Mouse (Mus musculus) embryonic facial prominence, embryonic 10.5 days (tissue): ENCODE data around the gene Gdpd3. TPM values are rescaled to one million over a fixed set of nuclear protein-coding genes. Genes with fewer than 3 reads are reported as not detected.
"Not testable (repeated sequence)": the region's sequence is repeated elsewhere in the genome, so short reads cannot be mapped to it uniquely, and the experiment has no call there.

Experiments used
- DNase-seq: peaks from one replicate; pipeline ENCODE4 v3.0.0-alpha.2; 2017; ENCODE audit warnings: low spot score
- H3K27ac ChIP-seq: fragments of 300-500 bp; sonication (generic); replicated peaks from 2 replicates; pipeline ENCODE4 v1.5.1; 2016; ENCODE audit warnings: mild to moderate bottlenecking
- H3K27me3 ChIP-seq: fragments of 300-500 bp; sonication (generic); replicated peaks from 2 replicates; pipeline ENCODE4 v1.6.1; 2016; ENCODE audit warnings: low read depth, mild to moderate bottlenecking; ENCODE audit not compliant: poor library complexity, severe bottlenecking
- H3K36me3 ChIP-seq: fragments of 300-500 bp; sonication (generic); replicated peaks from 2 replicates; pipeline ENCODE4 v1.6.1; 2016; ENCODE audit warnings: mild to moderate bottlenecking, moderate library complexity
- H3K4me1 ChIP-seq: fragments of 300-500 bp; sonication (generic); 2 replicates; pipeline ENCODE4 v1.6.1; 2016
- H3K4me3 ChIP-seq: fragments of 300-500 bp; sonication (generic); 2 replicates; pipeline ENCODE4 v1.5.1; 2016; ENCODE audit warnings: mild to moderate bottlenecking, moderate library complexity
- H3K9me3 ChIP-seq: fragments of 300-500 bp; sonication (generic); 2 replicates; pipeline ENCODE4 v1.6.1; 2016; ENCODE audit warnings: mild to moderate bottlenecking
- WGBS: fragments of 180-500 bp; shearing (Covaris S2); methylation state at CpG from one replicate; pipeline ENCODE4 v1.1.7; 2016; 5-methylcytosine and 5-hydroxymethylcytosine counted together
- polyA plus RNA-seq: library from polyadenylated mRNA; unstranded; fragments of >200 nt; fragmentation: Nextera tagmentation; extraction: Ambion mirVana; gene quantifications from 2 replicates; pipeline ENCODE4 v1.2.1, GENCODE M21; 2016

Gdpd3 gene
- 0.96 and 1.8 TPM in 2 replicates for polyA plus RNA-seq

GRCm38 (mm10) chr7:126766201-126766600, at the start of gene Gdpd3:
Gdpd3 (plus strand) TSS chr7:126766334.
- no peak for DNase-seq
- no peak within 1 kb of the TSS for H3K27ac ChIP-seq
- no peaks in the 10 kb centered on the region for H3K27me3 ChIP-seq
- peaks cover 23% of the 10 kb centered on the region for H3K4me1 ChIP-seq
- peaks cover 97% of the 10 kb centered on the region for H3K36me3 ChIP-seq
- 92% methylated on average over 16 of the region's 16 CpGs for WGBS
- no peak within 1 kb of the TSS for H3K4me3 ChIP-seq
- no peaks in the 10 kb centered on the region for H3K9me3 ChIP-seq

GRCm38 (mm10) chr7:126717566-126717965, 48.6 kb upstream of the Gdpd3 start:
- no peaks in the 10 kb centered on the region for H3K4me1 ChIP-seq
- peaks cover 2% of the 10 kb centered on the region; the same call in 1 of the 2 replicates for H3K9me3 ChIP-seq
- 90% methylated on average over 3 of the region's 3 CpGs for WGBS
- H3K4me3 ChIP-seq, result no peak overlapping the region
- H3K27me3 ChIP-seq, result no peaks in the 10 kb centered on the region
- H3K36me3 ChIP-seq, result no peaks in the 10 kb centered on the region
- H3K27ac ChIP-seq, result no peak overlapping the region
- DNase-seq, result no peak

GRCm38 (mm10) chr7:126718787-126719337, 47.3 kb upstream of the Gdpd3 start:
- no peak overlapping the region for H3K4me3 ChIP-seq
- no peaks in the 10 kb centered on the region for H3K4me1 ChIP-seq
- no peak overlapping the region for H3K27ac ChIP-seq
- H3K27me3 ChIP-seq, result no peaks in the 10 kb centered on the region
- DNase-seq, result no peak
- WGBS, result 93% methylated on average over 5 of the region's 5 CpGs
- H3K36me3 ChIP-seq, result no peaks in the 10 kb centered on the region
- peaks cover 2% of the 10 kb centered on the region; the same call in 1 of the 2 replicates for H3K9me3 ChIP-seq

GRCm38 (mm10) chr7:126721635-126722034, 44.5 kb upstream of the Gdpd3 start:
- H3K9me3 ChIP-seq, result peaks cover 2% of the 10 kb centered on the region; the same call in 1 of the 2 replicates
- H3K4me3 ChIP-seq, result no peak overlapping the region
- no peaks in the 10 kb centered on the region for H3K36me3 ChIP-seq
- WGBS, result 92% methylated on average over 13 of the region's 13 CpGs
- H3K27ac ChIP-seq, result no peak overlapping the region
- H3K4me1 ChIP-seq, result no peaks in the 10 kb centered on the region
- no peaks in the 10 kb centered on the region for H3K27me3 ChIP-seq
- no peak for DNase-seq

GRCm38 (mm10) chr7:126725077-126725476, 41.1 kb upstream of the Gdpd3 start:
- no peak overlapping the region for H3K4me3 ChIP-seq
- H3K4me1 ChIP-seq, result no peaks in the 10 kb centered on the region
- no peak overlapping the region for H3K27ac ChIP-seq
- no peaks in the 10 kb centered on the region for H3K36me3 ChIP-seq
- peaks cover 2% of the 10 kb centered on the region; the same call in 1 of the 2 replicates for H3K9me3 ChIP-seq
- no peak for DNase-seq
- WGBS, result 73% methylated on average over 3 of the region's 3 CpGs
- H3K27me3 ChIP-seq, result no peaks in the 10 kb centered on the region

GRCm38 (mm10) chr7:126725667-126726066, 40.5 kb upstream of the Gdpd3 start:
- H3K4me1 ChIP-seq, result no peaks in the 10 kb centered on the region
- peaks cover 2% of the 10 kb centered on the region; the same call in 1 of the 2 replicates for H3K9me3 ChIP-seq
- no peaks in the 10 kb centered on the region for H3K36me3 ChIP-seq
- no peak overlapping the region for H3K27ac ChIP-seq
- no peak for DNase-seq
- no peaks in the 10 kb centered on the region for H3K27me3 ChIP-seq
- H3K4me3 ChIP-seq, result no peak overlapping the region
- 83% methylated on average over 5 of the region's 5 CpGs for WGBS

- H3K27ac ChIP-seq, H3K36me3 ChIP-seq, H3K4me3 ChIP-seq, DNase-seq, H3K9me3 ChIP-seq, H3K4me1 ChIP-seq, H3K27me3 ChIP-seq: not testable (repeated sequence)
- 84% methylated on average over 4 of the region's 4 CpGs for WGBS
Observed at GRCm38 (mm10) chr7:126730256-126730789, 35.8 kb upstream of the Gdpd3 start.

- Histone ChIP-seq H3K27ac (no peak overlapping the region), H3K36me3 (no peaks in the 10 kb centered on the region), H3K27me3 (no peaks in the 10 kb centered on the region), H3K9me3 (no peaks in the 10 kb centered on the region), H3K4me3 (no peak overlapping the region), H3K4me1 (0 out of 2 replicates have a peak, but pooled peaks cover 3% of the 10 kb centered on the region)
- 79% methylated on average over 8 of the region's 8 CpGs for WGBS
- no peak for DNase-seq
Observed at GRCm38 (mm10) chr7:126736122-126736521, 30.0 kb upstream of the Gdpd3 start.

- H3K36me3 ChIP-seq, result no peaks in the 10 kb centered on the region
- no peaks in the 10 kb centered on the region for H3K27me3 ChIP-seq
- H3K27ac ChIP-seq, result no peak overlapping the region
- no peak overlapping the region for H3K4me3 ChIP-seq
- H3K4me1 ChIP-seq, result 0 out of 2 replicates have a peak, but pooled peaks cover 3% of the 10 kb centered on the region
- no peaks in the 10 kb centered on the region for H3K9me3 ChIP-seq
- DNase-seq, result no peak
- 88% methylated on average over 17 of the region's 17 CpGs for WGBS
Observed at GRCm38 (mm10) chr7:126739551-126739950, 26.6 kb upstream of the Gdpd3 start.

- DNase-seq, result no peak
- H3K27me3 ChIP-seq, result no peaks in the 10 kb centered on the region
- no peak overlapping the region for H3K4me3 ChIP-seq
- no peaks in the 10 kb centered on the region for H3K9me3 ChIP-seq
- 0 out of 2 replicates have a peak, but pooled peaks cover 2% of the 10 kb centered on the region for H3K4me1 ChIP-seq
- 80% methylated on average over 13 of the region's 13 CpGs for WGBS
- H3K36me3 ChIP-seq, result no peaks in the 10 kb centered on the region
- no peak overlapping the region for H3K27ac ChIP-seq
Observed at GRCm38 (mm10) chr7:126740132-126740735, 25.9 kb upstream of the Gdpd3 start.

- Histone ChIP-seq H3K27ac (no peak overlapping the region), H3K27me3 (no peaks in the 10 kb centered on the region), H3K36me3 (no peaks in the 10 kb centered on the region), H3K9me3 (no peaks in the 10 kb centered on the region), H3K4me3 (no peak overlapping the region), H3K4me1 (no peaks in the 10 kb centered on the region)
- 80% methylated on average over 5 of the region's 5 CpGs for whole genome bisulfite sequencing
- DNase-seq, result no peak
Observed at GRCm38 (mm10) chr7:126740977-126741376, 25.2 kb upstream of the Gdpd3 start.

GRCm38 (mm10) chr7:126741452-126741851, 24.7 kb upstream of the Gdpd3 start:
- WGBS, result 82% methylated on average over 5 of the region's 5 CpGs
- no peaks in the 10 kb centered on the region for H3K4me1 ChIP-seq
- H3K4me3 ChIP-seq, result no peak overlapping the region
- H3K36me3 ChIP-seq, result no peaks in the 10 kb centered on the region
- H3K27me3 ChIP-seq, result no peaks in the 10 kb centered on the region
- no peak for DNase-seq
- H3K9me3 ChIP-seq, result no peaks in the 10 kb centered on the region
- H3K27ac ChIP-seq, result no peak overlapping the region

- Histone ChIP-seq H3K4me3 (no peak overlapping the region), H3K27ac (no peak overlapping the region), H3K4me1 (peaks cover 4% of the 10 kb centered on the region; the same call in 1 of the 2 replicates), H3K9me3 (no peaks in the 10 kb centered on the region), H3K36me3 (no peaks in the 10 kb centered on the region), H3K27me3 (no peaks in the 10 kb centered on the region)
- no peak for DNase-seq
- 92% methylated on average over 13 of the region's 13 CpGs for WGBS
Observed at GRCm38 (mm10) chr7:126741964-126742482, 24.1 kb upstream of the Gdpd3 start.
